Mouse (Mus musculus) intestine, embryonic 14.5 days (tissue): ENCODE results near the gene Gins2. TPM values are rescaled to one million over a fixed set of nuclear protein-coding genes. Genes with fewer than 3 reads are reported as not detected.
A peak's percentile ranks its signal among the peaks of the same experiment; 100 is the strongest.

Experiments used
- ATAC-seq: fragments of 200-750 bp; cut with Nextera tagmentation; replicated peaks from 2 replicates; pipeline ENCODE4 v1.8.0; 2017; ENCODE audit warnings: low read depth, moderate number of reproducible peaks, moderate TSS enrichment, moderate library complexity; ENCODE audit not compliant: low FRiP score, low TSS enrichment
- DNase-seq: peaks from one replicate; pipeline ENCODE4 v3.0.0-alpha.2; 2018; ENCODE audit warnings: low spot score
- H3K27ac ChIP-seq: fragments of 300-500 bp; sonication (generic); 2 replicates; pipeline ENCODE4 v1.5.1; 2014; ENCODE audit warnings: low read depth, mild to moderate bottlenecking, control low read depth
- H3K27me3 ChIP-seq: fragments of 300-500 bp; sonication (generic); replicated peaks from 2 replicates; pipeline ENCODE4 v1.6.1; 2014; ENCODE audit warnings: low read length, control low read depth; ENCODE audit not compliant: control insufficient read depth, insufficient read depth
- H3K36me3 ChIP-seq: fragments of 300-500 bp; sonication (generic); 2 replicates; pipeline ENCODE4 v1.6.1; 2014; ENCODE audit warnings: low read length, control low read depth; ENCODE audit not compliant: control insufficient read depth, insufficient read depth
- H3K4me1 ChIP-seq: fragments of 300-500 bp; sonication (generic); replicated peaks from 2 replicates; pipeline ENCODE4 v1.6.1; 2014; ENCODE audit warnings: low read length, control low read depth, mixed read lengths; ENCODE audit not compliant: control insufficient read depth, insufficient read depth
- H3K4me2 ChIP-seq: fragments of 300-500 bp; sonication (generic); 2 replicates; pipeline ENCODE4 v1.6.1; 2014; ENCODE audit warnings: low read length
- H3K4me3 ChIP-seq: fragments of 300-500 bp; sonication (generic); 2 replicates; pipeline ENCODE4 v1.5.1; 2014; ENCODE audit warnings: low read depth, low read length, control low read depth, mixed read lengths
- H3K9ac ChIP-seq: fragments of 300-500 bp; sonication (generic); 2 replicates; pipeline ENCODE4 v1.6.1; 2014; ENCODE audit warnings: mild to moderate bottlenecking, low read length
- H3K9me3 ChIP-seq: fragments of 300-500 bp; sonication (generic); 2 replicates; pipeline ENCODE4 v1.6.1; 2016; ENCODE audit warnings: low read length, control low read depth; ENCODE audit not compliant: control insufficient read depth
- WGBS: fragments of 180-500 bp; shearing (Covaris S2); extraction: QIAGEN DNeasy Blood & Tissue Kit; methylation state at CpG from one replicate; pipeline ENCODE4 v1.1.7; 2014; 5-methylcytosine and 5-hydroxymethylcytosine counted together
- polyA plus RNA-seq: library from polyadenylated mRNA; unstranded; fragments of >200 nt; fragmentation: Nextera tagmentation; extraction: Ambion mirVana; gene quantifications from 2 replicates; pipeline ENCODE4 v1.2.1, GENCODE M21; 2014

The Gins2 gene
- polyA plus RNA-seq, 1 experiment from 2014 or later: 121 TPM

DNA sequence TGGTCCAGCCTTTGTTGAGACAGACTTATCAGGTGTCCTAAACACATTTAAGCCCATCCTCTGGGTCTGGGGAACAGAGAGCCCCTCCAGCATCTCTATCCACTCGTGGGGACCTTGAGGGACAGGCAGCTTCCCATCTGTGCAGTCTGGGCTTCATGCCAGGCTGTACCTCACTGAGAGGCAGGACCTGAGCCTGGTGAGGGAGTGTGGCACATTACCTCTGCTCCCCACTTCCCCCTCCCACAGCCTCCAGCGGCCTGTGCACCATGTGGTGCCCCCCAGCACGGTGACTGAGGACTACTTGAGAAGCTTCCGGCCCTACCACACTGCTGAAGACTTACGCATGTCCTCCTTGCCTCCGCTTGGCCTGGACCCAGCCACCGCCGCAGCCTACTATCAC lies 22.4 kb downstream of the Gins2 start:
- no peak overlapping the region for H3K4me3 ChIP-seq
- no peaks in the 10 kb centered on the region for H3K27me3 ChIP-seq
- DNase-seq (no peak), ATAC-seq (no peak)
- peaks cover 47% of the 10 kb centered on the region for H3K36me3 ChIP-seq
- no peak overlapping the region for H3K4me2 ChIP-seq
- 94% methylated on average over 8 of the region's 8 CpGs for WGBS
- H3K4me1 ChIP-seq: peaks cover 41% of the 10 kb centered on the region
- H3K9ac ChIP-seq: no peak overlapping the region
- H3K27ac ChIP-seq: no peak overlapping the region
- no peaks in the 10 kb centered on the region for H3K9me3 ChIP-seq

DNA sequence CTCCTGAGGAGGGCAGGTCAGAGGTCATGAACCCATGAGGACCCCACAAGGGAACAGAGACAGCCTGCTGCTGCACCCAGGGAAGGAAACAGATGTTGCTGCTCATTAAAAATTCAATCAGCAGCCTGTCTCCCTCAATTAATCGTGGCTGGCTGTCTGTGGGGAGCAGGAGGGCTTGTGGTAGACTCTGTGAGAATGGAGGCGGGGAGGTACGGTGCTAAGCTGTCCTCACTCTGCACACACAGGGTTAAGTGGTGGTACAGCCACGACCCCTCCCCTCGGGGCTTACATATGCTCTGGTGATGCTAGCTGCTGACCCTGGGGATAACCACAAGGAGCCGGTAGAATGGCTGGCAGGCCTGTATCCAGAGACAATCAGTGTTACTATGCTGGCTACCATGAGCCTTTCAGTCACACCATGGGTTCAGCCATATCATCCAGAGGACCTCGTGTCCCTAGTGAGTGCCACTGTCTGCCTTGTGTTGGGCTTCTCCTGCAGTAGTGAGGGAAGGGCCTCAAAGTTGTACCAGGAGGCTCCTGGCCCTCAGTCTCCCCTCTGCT lies 23.9 kb downstream of the Gins2 start:
- Histone ChIP-seq H3K4me1 (peaks cover 41% of the 10 kb centered on the region), H3K4me3 (no peak overlapping the region), H3K4me2 (no peak overlapping the region), H3K9ac (no peak overlapping the region), H3K36me3 (peaks cover 35% of the 10 kb centered on the region), H3K27ac (0 out of 2 replicates have a peak overlapping the region, but pooled peaks have one; percentile 81), H3K9me3 (no peaks in the 10 kb centered on the region), H3K27me3 (no peaks in the 10 kb centered on the region)
- WGBS: 43% methylated on average over 7 of the region's 7 CpGs
- DNase-seq (no peak), ATAC-seq (peak; percentile 26; the same call in 1 of the 2 replicates)

DNA sequence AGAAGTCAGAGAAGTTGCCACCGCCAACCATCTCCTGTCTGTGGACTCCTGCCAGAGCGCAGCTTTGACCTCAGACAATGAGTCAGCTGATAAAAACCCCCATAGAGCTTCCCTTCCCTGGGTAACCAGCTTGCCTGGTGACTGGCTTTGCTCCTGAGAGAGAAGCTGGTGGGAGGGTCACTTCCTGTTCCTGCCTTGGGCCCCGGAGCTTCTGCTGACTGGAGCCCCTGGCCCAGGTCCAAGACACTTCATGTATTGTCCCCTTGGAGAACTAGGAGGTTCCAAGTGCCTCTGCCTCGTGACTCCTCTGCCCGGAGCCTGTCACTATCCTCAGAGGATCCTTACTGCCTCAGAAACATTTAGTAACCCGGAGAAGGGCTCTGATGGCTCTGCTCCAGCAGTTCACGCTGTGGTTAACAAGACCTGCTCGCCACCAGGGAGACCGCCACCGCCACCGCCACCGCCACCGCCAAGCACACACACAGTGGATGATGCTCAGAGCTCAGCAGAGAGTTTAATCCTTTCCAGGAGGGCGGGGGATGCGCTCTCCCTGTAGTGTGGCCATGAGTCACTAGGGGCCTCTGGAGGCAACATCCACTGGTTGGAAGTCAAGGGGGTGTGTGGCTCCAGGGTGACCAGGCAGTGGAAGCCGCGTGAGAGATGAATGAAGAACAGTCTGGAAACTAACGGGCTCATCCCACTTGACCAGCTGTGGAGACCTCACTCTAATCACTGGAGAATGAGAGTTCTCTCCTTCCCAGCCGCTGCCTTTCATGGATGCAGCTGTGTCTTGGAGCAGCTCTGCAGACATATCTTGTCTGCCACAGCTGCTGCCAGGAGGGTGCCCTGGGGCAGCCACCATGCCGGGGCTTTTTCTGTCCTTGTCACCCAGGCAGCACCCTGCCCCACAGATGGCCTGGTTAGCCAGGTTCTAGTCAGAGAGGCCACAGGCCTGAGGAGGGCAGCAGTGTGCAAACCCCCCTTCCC lies 25.0 kb downstream of the Gins2 start:
- H3K9me3 ChIP-seq: no peaks in the 10 kb centered on the region
- WGBS: 27% methylated on average over 20 of the region's 20 CpGs
- H3K9ac ChIP-seq: no peak overlapping the region
- peak; percentile 76 for DNase-seq
- peaks cover 41% of the 10 kb centered on the region for H3K4me1 ChIP-seq
- H3K4me3 ChIP-seq: no peak overlapping the region
- ATAC-seq: peak; percentile 10; the same call in 1 of the 2 replicates
- peak overlapping the region; percentile 81 for H3K27ac ChIP-seq
- H3K27me3 ChIP-seq: no peaks in the 10 kb centered on the region
- peak overlapping the region; percentile 28 for H3K4me2 ChIP-seq
- H3K36me3 ChIP-seq: peaks cover 27% of the 10 kb centered on the region

DNA sequence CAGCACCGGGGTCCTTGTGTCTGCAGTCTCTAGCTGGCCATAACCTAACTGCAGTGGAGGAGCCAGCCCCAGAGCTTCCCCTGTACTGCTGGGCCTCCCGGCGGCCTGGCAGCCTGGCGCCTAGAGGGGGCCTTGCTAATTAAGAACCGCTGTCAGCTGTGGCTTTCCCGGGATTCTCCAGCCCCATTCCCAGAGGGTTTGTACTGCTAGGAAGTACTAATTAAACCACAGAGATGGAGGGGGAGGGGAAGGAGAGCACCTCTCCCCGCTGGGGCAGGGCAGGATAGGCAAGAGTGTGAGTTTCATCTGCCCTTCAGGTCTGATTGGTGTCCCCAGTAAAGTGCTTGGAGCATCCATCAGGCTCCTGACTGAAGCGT lies 25.8 kb downstream of the Gins2 start:
- Histone ChIP-seq H3K4me3 (no peak overlapping the region), H3K36me3 (peaks cover 25% of the 10 kb centered on the region), H3K4me1 (peaks cover 41% of the 10 kb centered on the region), H3K27me3 (no peaks in the 10 kb centered on the region), H3K4me2 (no peak overlapping the region; the same call in 1 of the 2 replicates), H3K9ac (peak overlapping the region; percentile 10; the same call in 1 of the 2 replicates), H3K27ac (peak overlapping the region; percentile 81), H3K9me3 (no peaks in the 10 kb centered on the region)
- DNase-seq (no peak), ATAC-seq (no peak)
- 28% methylated on average over 8 of the region's 8 CpGs for WGBS

DNA sequence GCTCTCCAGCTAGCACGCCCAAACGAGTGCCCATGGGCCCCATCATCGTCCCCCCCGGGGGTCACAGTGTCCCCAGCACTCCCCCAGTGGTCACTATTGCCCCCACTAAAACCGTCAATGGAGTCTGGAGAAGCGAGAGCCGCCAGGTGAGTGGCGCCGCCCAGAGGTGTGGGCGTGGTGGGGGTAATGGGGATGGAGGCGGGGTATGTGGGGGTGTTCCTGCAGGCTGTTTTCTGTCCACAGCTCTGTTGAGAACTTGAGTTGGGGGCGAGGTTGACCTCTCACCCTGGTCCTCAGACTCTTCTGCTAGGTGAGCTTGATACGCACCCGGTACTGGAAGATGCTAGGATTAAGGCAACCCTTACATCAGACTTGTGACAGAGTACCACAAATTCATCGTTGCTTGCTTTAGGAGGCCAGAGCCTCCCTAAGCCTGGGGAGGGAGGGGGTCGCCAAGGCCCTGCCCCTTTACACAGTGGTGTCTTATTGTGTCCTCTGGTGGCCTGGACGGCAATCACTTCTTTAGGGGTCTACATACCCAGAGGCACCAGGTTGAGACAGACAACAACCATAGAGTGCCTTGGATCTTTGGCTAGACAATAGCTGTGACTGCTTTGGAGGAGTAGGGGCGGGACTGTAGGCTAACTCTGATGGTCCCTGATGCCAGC lies 26.3 kb downstream of the Gins2 start:
- no peak for ATAC-seq
- Histone ChIP-seq H3K9me3 (no peaks in the 10 kb centered on the region), H3K36me3 (peaks cover 19% of the 10 kb centered on the region), H3K27me3 (no peaks in the 10 kb centered on the region), H3K27ac (peak overlapping the region; percentile 81), H3K4me2 (no peak overlapping the region), H3K4me3 (no peak overlapping the region), H3K4me1 (peaks cover 41% of the 10 kb centered on the region), H3K9ac (peak overlapping the region; percentile 10; the same call in 1 of the 2 replicates)
- no peak for DNase-seq
- WGBS: 80% methylated on average over 18 of the region's 18 CpGs

DNA sequence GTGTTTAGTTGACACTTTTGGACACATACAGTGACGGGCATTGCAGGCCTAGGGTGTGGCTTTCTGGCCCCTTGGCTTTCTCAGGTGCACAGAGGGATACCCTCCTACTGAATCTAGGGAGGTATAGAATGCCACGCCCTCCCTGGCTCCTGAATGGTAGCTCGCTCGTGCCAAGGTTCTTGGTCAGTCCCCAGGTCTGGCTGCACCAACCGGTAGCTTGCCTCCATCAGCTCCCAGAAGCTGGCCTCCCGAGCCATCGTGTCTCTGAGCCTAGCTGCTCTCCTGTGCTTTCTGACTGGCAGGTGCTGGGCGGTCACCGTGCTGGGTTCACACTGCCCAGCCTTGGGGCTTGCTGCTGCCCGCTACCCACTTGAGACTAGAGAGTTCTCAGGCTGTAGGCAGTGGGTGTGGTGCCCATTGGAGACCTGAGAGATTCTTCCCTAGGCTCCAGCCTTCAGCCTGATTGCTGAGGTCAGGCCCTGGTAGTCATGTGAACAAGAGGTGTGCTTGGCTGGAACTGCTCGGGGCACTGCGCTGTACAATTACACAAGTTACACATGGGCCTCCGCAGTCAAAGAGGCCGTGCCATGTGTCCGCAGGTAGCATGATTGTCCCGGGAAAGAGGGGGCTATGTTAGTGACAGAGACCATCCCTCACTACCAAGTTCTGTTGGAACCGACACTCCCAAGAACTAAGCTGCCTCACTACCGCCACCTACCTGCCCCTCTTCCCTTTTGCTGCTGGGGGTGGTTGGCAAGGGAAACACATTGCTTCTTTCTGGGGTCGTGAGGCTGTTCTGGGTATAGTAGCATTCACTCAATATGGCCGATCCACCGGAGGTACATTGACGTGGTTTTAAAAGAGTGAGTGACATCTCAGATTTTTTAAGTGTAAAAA lies 27.3 kb downstream of the Gins2 start:
- H3K4me1 ChIP-seq: peaks cover 47% of the 10 kb centered on the region
- no peak overlapping the region for H3K27ac ChIP-seq
- no peak overlapping the region for H3K4me2 ChIP-seq
- no peaks in the 10 kb centered on the region for H3K27me3 ChIP-seq
- ATAC-seq: no peak
- peaks cover 9% of the 10 kb centered on the region; the same call in 1 of the 2 replicates for H3K36me3 ChIP-seq
- no peak for DNase-seq
- H3K4me3 ChIP-seq: no peak overlapping the region
- 86% methylated on average over 22 of the region's 22 CpGs for WGBS
- H3K9ac ChIP-seq: no peak overlapping the region
- H3K9me3 ChIP-seq: no peaks in the 10 kb centered on the region

DNA sequence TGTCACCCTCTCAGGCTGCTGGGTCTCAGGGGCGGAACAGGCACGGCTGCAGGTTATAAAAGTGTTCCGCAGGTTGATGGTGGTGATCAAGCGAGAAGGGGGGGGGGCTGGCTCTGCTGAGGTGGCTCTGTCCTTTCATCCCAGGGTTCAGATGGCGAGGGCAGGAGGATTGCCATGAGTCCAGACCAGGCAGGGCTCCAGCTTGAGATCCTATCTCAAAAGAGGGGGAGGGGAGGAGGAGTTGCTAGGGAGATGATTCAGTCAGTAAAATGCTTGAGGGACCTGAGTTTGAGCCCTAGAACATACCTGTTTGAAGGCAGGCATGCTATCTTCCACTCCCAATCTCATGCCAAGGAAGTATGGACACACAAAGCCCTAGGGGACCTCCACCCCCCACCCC lies 28.6 kb downstream of the Gins2 start:
- Histone ChIP-seq H3K9me3 (no peaks in the 10 kb centered on the region), H3K4me1 (peaks cover 50% of the 10 kb centered on the region), H3K36me3 (0 out of 2 replicates have a peak, but pooled peaks cover 4% of the 10 kb centered on the region), H3K27ac (no peak overlapping the region), H3K9ac (no peak overlapping the region), H3K27me3 (no peaks in the 10 kb centered on the region), H3K4me2 (no peak overlapping the region), H3K4me3 (no peak overlapping the region)
- ATAC-seq (no peak), DNase-seq (no peak)
- WGBS: 81% methylated on average over 5 of the region's 5 CpGs

DNA sequence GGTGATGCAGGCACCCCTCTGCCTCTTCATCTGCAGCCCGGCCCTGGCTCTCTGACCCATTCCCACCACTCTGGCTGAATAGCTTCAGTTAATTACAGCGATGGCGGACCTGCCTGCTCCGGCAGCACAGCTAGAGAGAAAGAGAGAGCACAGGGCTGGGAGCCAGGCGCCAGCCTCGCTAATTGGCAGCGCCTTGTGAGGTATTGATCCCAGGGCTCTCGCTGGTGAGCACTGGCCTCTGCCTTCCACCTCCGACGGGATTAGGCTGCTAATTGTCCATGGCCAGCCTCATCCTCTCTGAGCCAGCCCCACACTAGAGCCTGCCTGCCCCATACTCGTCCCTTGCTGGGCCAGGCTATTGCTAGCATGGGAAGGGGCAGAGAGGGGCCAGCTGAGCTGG lies 29.4 kb downstream of the Gins2 start:
- H3K9ac ChIP-seq: no peak overlapping the region
- WGBS: 53% methylated on average over 11 of the region's 11 CpGs
- no peaks in the 10 kb centered on the region for H3K9me3 ChIP-seq
- H3K36me3 ChIP-seq: peaks cover 5% of the 10 kb centered on the region; the same call in 1 of the 2 replicates
- H3K27me3 ChIP-seq: no peaks in the 10 kb centered on the region
- ATAC-seq (no peak), DNase-seq (no peak)
- H3K4me3 ChIP-seq: no peak overlapping the region
- H3K27ac ChIP-seq: no peak overlapping the region
- H3K4me2 ChIP-seq: no peak overlapping the region
- peaks cover 42% of the 10 kb centered on the region for H3K4me1 ChIP-seq
